Mouse (Mus musculus): ENCODE measurements around the gene Ttc41.

- TF ChIP-seq CTCF (IDR thresholded peaks at IDR 0.05; ENCODE audit: low read depth, low read length): no peak
- TF ChIP-seq POLR2A (IDR thresholded peaks at IDR 0.05; ENCODE audit: borderline replicate concordance, low read depth, low read length): no peak
Observed at GRCm38 (mm10) chr10:86782656-86783055, 77.0 kb downstream of the Ttc41 start.

Measured in bone marrow macrophage, adult 2 months (primary cell).